Mouse (Mus musculus) stomach, embryonic 15.5 days (tissue): Measurements from ENCODE around the gene Hspg2. TPM values are rescaled to one million over a fixed set of nuclear protein-coding genes. Genes with fewer than 3 reads are reported as not detected.

ENCODE experiments used
- ATAC-seq: fragments of 200-750 bp; cut with Nextera tagmentation; 2 replicates; pipeline ENCODE4 v1.8.0; 2017; ENCODE audit warnings: low read depth, moderate number of reproducible peaks, moderate TSS enrichment; ENCODE audit not compliant: insufficient read depth, low FRiP score
- H3K27ac ChIP-seq: fragments of 300-500 bp; sonication (generic); 2 replicates; pipeline ENCODE4 v1.5.1; 2015; ENCODE audit warnings: mild to moderate bottlenecking, inconsistent platforms
- H3K27me3 ChIP-seq: fragments of 300-500 bp; sonication (generic); replicated peaks from 2 replicates; pipeline ENCODE4 v1.6.1; 2015; ENCODE audit warnings: inconsistent platforms
- H3K36me3 ChIP-seq: fragments of 300-500 bp; sonication (generic); 2 replicates; pipeline ENCODE4 v1.6.1; 2015; ENCODE audit warnings: inconsistent platforms
- H3K4me1 ChIP-seq: fragments of 300-500 bp; sonication (generic); 2 replicates; pipeline ENCODE4 v1.6.1; 2015; ENCODE audit warnings: inconsistent platforms
- H3K4me2 ChIP-seq: fragments of 300-500 bp; sonication (generic); 2 replicates; pipeline ENCODE4 v1.6.1; 2015; ENCODE audit warnings: mild to moderate bottlenecking, inconsistent platforms
- H3K4me3 ChIP-seq: fragments of 300-500 bp; sonication (generic); replicated peaks from 2 replicates; pipeline ENCODE4 v1.5.1; 2015; ENCODE audit warnings: inconsistent platforms
- H3K9ac ChIP-seq: fragments of 300-500 bp; sonication (generic); 2 replicates; pipeline ENCODE4 v1.6.1; 2015; ENCODE audit warnings: inconsistent platforms
- H3K9me3 ChIP-seq: fragments of 300-500 bp; sonication (generic); 2 replicates; pipeline ENCODE4 v1.6.1; 2016; ENCODE audit warnings: inconsistent platforms
- WGBS: fragments of 180-500 bp; shearing (Covaris S2); methylation state at CpG from one replicate; pipeline ENCODE4 v1.1.7; 2015; 5-methylcytosine and 5-hydroxymethylcytosine counted together
- polyA plus RNA-seq: library from polyadenylated mRNA; unstranded; fragments of >200 nt; fragmentation: Nextera tagmentation; extraction: Ambion mirVana; gene quantifications from 2 replicates; pipeline ENCODE4 v1.2.1, GENCODE M21; 2015

Hspg2 gene
- polyA plus RNA-seq, 1 experiment from 2014 or later = 28.5 TPM

- 64% methylated on average over 13 of the region's 13 CpGs for WGBS
- H3K9me3 ChIP-seq = no peaks in the 10 kb centered on the region
- peaks cover 30% of the 10 kb centered on the region for H3K4me1 ChIP-seq
- no peak for ATAC-seq
- H3K27me3 ChIP-seq = no peaks in the 10 kb centered on the region
- no peaks in the 10 kb centered on the region for H3K36me3 ChIP-seq
- H3K4me3 ChIP-seq = no peak overlapping the region
- peak overlapping the region; percentile 63 for H3K27ac ChIP-seq
- no peak overlapping the region for H3K4me2 ChIP-seq
- no peak overlapping the region for H3K9ac ChIP-seq
These were observed 3.3 kb upstream of the Hspg2 start for GRCm38 (mm10) chr4:137465125-137465787.

- H3K4me2 ChIP-seq = no peak overlapping the region
- no peaks in the 10 kb centered on the region for H3K9me3 ChIP-seq
- ATAC-seq = no peak
- no peak overlapping the region for H3K4me3 ChIP-seq
- peaks cover 46% of the 10 kb centered on the region for H3K4me1 ChIP-seq
- H3K27me3 ChIP-seq = no peaks in the 10 kb centered on the region
- WGBS = 76% methylated on average over 4 of the region's 4 CpGs
- H3K36me3 ChIP-seq = no peaks in the 10 kb centered on the region
- H3K9ac ChIP-seq = no peak overlapping the region
- peak overlapping the region; percentile 78; the same call in 1 of the 2 replicates for H3K27ac ChIP-seq
These were observed 1.6 kb upstream of the Hspg2 start for GRCm38 (mm10) chr4:137466991-137467390.

- Histone ChIP-seq H3K36me3 (no peaks in the 10 kb centered on the region), H3K4me2 (no peak overlapping the region), H3K9me3 (no peaks in the 10 kb centered on the region), H3K9ac (no peak overlapping the region), H3K27ac (peak overlapping the region; percentile 78), H3K27me3 (no peaks in the 10 kb centered on the region), H3K4me1 (peaks cover 46% of the 10 kb centered on the region), H3K4me3 (no peak overlapping the region)
- 77% methylated on average over 2 of the region's 2 CpGs for WGBS
- ATAC-seq = no peak
These were observed 1.0 kb upstream of the Hspg2 start for GRCm38 (mm10) chr4:137467525-137467924.

GRCm38 (mm10) chr4:137469081-137469844, 694 bp downstream of the Hspg2 start:
- WGBS = 4% methylated on average over 20 of the region's 20 CpGs
- Histone ChIP-seq H3K4me3 (peak overlapping the region; percentile 78), H3K27ac (peak overlapping the region; percentile 83), H3K36me3 (no peaks in the 10 kb centered on the region), H3K4me1 (peaks cover 56% of the 10 kb centered on the region), H3K9me3 (no peaks in the 10 kb centered on the region), H3K27me3 (no peaks in the 10 kb centered on the region), H3K4me2 (peak overlapping the region; percentile 85), H3K9ac (peak overlapping the region; percentile 76)
- no peak for ATAC-seq

GRCm38 (mm10) chr4:137469845-137470692, 1.5 kb downstream of the Hspg2 start:
- H3K27ac ChIP-seq = peak overlapping the region; percentile 83
- WGBS = 42% methylated on average over 15 of the region's 15 CpGs
- H3K9ac ChIP-seq = peak overlapping the region; percentile 76
- H3K4me2 ChIP-seq = peak overlapping the region; percentile 85
- no peaks in the 10 kb centered on the region for H3K27me3 ChIP-seq
- ATAC-seq = no peak
- H3K4me3 ChIP-seq = peak overlapping the region; percentile 78
- peaks cover 58% of the 10 kb centered on the region for H3K4me1 ChIP-seq
- no peaks in the 10 kb centered on the region for H3K9me3 ChIP-seq
- H3K36me3 ChIP-seq = no peaks in the 10 kb centered on the region

GRCm38 (mm10) chr4:137470701-137471317, 2.2 kb downstream of the Hspg2 start:
- Histone ChIP-seq H3K9ac (no peak overlapping the region), H3K36me3 (no peaks in the 10 kb centered on the region), H3K27me3 (no peaks in the 10 kb centered on the region), H3K27ac (peak overlapping the region; percentile 83), H3K4me1 (peaks cover 65% of the 10 kb centered on the region), H3K9me3 (no peaks in the 10 kb centered on the region), H3K4me2 (peak overlapping the region; percentile 85), H3K4me3 (peak overlapping the region; percentile 78)
- WGBS = 44% methylated on average over 9 of the region's 9 CpGs
- ATAC-seq = no peak

- Histone ChIP-seq H3K27ac (peak overlapping the region; percentile 46), H3K4me3 (0 out of 2 replicates have a peak overlapping the region, but pooled peaks have one; percentile 78), H3K36me3 (no peaks in the 10 kb centered on the region), H3K9ac (no peak overlapping the region), H3K4me1 (peaks cover 70% of the 10 kb centered on the region), H3K9me3 (no peaks in the 10 kb centered on the region), H3K4me2 (peak overlapping the region; percentile 85), H3K27me3 (no peaks in the 10 kb centered on the region)
- WGBS = 55% methylated on average over 8 of the region's 8 CpGs
- no peak for ATAC-seq
These were observed 2.8 kb downstream of the Hspg2 start for GRCm38 (mm10) chr4:137471326-137471725.

GRCm38 (mm10) chr4:137473240-137473639, 4.7 kb downstream of the Hspg2 start:
- peaks cover 83% of the 10 kb centered on the region for H3K4me1 ChIP-seq
- no peaks in the 10 kb centered on the region for H3K9me3 ChIP-seq
- no peak for ATAC-seq
- H3K9ac ChIP-seq = no peak overlapping the region
- peak overlapping the region; percentile 46 for H3K27ac ChIP-seq
- WGBS = 82% methylated on average over 8 of the region's 8 CpGs
- no peaks in the 10 kb centered on the region for H3K27me3 ChIP-seq
- no peaks in the 10 kb centered on the region for H3K36me3 ChIP-seq
- H3K4me2 ChIP-seq = peak overlapping the region; percentile 24; the same call in 1 of the 2 replicates
- no peak overlapping the region for H3K4me3 ChIP-seq

GRCm38 (mm10) chr4:137473701-137474388, 5.3 kb downstream of the Hspg2 start:
- Histone ChIP-seq H3K4me1 (peaks cover 88% of the 10 kb centered on the region), H3K9me3 (no peaks in the 10 kb centered on the region), H3K4me3 (no peak overlapping the region), H3K36me3 (no peaks in the 10 kb centered on the region), H3K27ac (peak overlapping the region; percentile 46), H3K9ac (no peak overlapping the region; the same call in 1 of the 2 replicates), H3K27me3 (no peaks in the 10 kb centered on the region), H3K4me2 (peak overlapping the region; percentile 24)
- ATAC-seq = 0 out of 2 replicates have a peak, but pooled peaks have one; percentile 3
- 43% methylated on average over 18 of the region's 18 CpGs for WGBS

GRCm38 (mm10) chr4:137474694-137475093, 6.1 kb downstream of the Hspg2 start:
- Histone ChIP-seq H3K4me3 (no peak overlapping the region), H3K9me3 (no peaks in the 10 kb centered on the region), H3K4me2 (no peak overlapping the region), H3K27me3 (no peaks in the 10 kb centered on the region), H3K36me3 (no peaks in the 10 kb centered on the region), H3K9ac (no peak overlapping the region), H3K4me1 (peaks cover 93% of the 10 kb centered on the region), H3K27ac (no peak overlapping the region)
- 84% methylated on average over 7 of the region's 7 CpGs for WGBS
- ATAC-seq = no peak
